Mouse (Mus musculus) midbrain, postnatal 0 days (tissue): Measurements from ENCODE around the gene Bola2. TPM values are rescaled to one million over a fixed set of nuclear protein-coding genes. Genes with fewer than 3 reads are reported as not detected.

Experiments used
- ATAC-seq: fragments of 200-750 bp; cut with Nextera tagmentation; 2 replicates; pipeline ENCODE4 v1.8.0; 2017; ENCODE audit warnings: moderate number of reproducible peaks, mild to moderate bottlenecking, moderate TSS enrichment, moderate library complexity; ENCODE audit not compliant: low FRiP score
- DNase-seq: peaks from one replicate; pipeline ENCODE4 v3.0.0-alpha.2; 2015; ENCODE audit warnings: low spot score
- H3K27ac ChIP-seq: fragments of 300-500 bp; sonication (generic); 2 replicates; pipeline ENCODE4 v1.5.1; 2014; ENCODE audit warnings: low read depth, mild to moderate bottlenecking, low read length, mixed read lengths
- H3K27me3 ChIP-seq: fragments of 300-500 bp; sonication (generic); 2 replicates; pipeline ENCODE4 v1.6.1; 2014; ENCODE audit warnings: low read length, control low read depth, mixed read lengths; ENCODE audit not compliant: insufficient read depth
- H3K36me3 ChIP-seq: fragments of 300-500 bp; sonication (generic); 2 replicates; pipeline ENCODE4 v1.6.1; 2014; ENCODE audit warnings: low read length, control low read depth, mixed read lengths; ENCODE audit not compliant: insufficient read depth
- H3K4me1 ChIP-seq: fragments of 300-500 bp; sonication (generic); 2 replicates; pipeline ENCODE4 v1.6.1; 2014; ENCODE audit warnings: mild to moderate bottlenecking, control low read depth, antibody characterized with exemption, low read length, mixed read lengths; ENCODE audit not compliant: insufficient read depth
- H3K4me2 ChIP-seq: fragments of 300-500 bp; sonication (generic); 2 replicates; pipeline ENCODE4 v1.6.1; 2014; ENCODE audit warnings: low read depth, mild to moderate bottlenecking, low read length, mixed read lengths; ENCODE audit not compliant: poor library complexity, severe bottlenecking
- H3K4me3 ChIP-seq: fragments of 300-500 bp; sonication (generic); 2 replicates; pipeline ENCODE4 v1.5.1; 2014; ENCODE audit warnings: low read depth, mild to moderate bottlenecking, low read length, moderate library complexity
- H3K9ac ChIP-seq: fragments of 300-500 bp; sonication (generic); replicated peaks from 2 replicates; pipeline ENCODE4 v1.6.1; 2014; ENCODE audit warnings: mild to moderate bottlenecking, low read length, moderate library complexity, mixed read lengths; ENCODE audit not compliant: poor library complexity, severe bottlenecking
- H3K9me3 ChIP-seq: fragments of 300-500 bp; sonication (generic); 2 replicates; pipeline ENCODE4 v1.6.1; 2016; ENCODE audit warnings: low read length, control low read depth
- CTCF ChIP-seq: IDR thresholded peaks from 2 replicates; pipeline ENCODE4 v1.5.1; 2016; ENCODE audit warnings: antibody characterized with exemption, mild to moderate bottlenecking
- WGBS: fragments of 180-500 bp; shearing (Covaris S2); extraction: QIAGEN DNeasy Blood & Tissue Kit; methylation state at CpG from one replicate; pipeline ENCODE4 v1.1.7; 2014; 5-methylcytosine and 5-hydroxymethylcytosine counted together
- polyA plus RNA-seq: library from polyadenylated mRNA; unstranded; fragments of >200 nt; fragmentation: Nextera tagmentation; extraction: Ambion mirVana; gene quantifications from 2 replicates; pipeline ENCODE4 v1.2.1, GENCODE M21; 2015
- total RNA-seq: library from RNA; depleted of rRNA; stranded (reverse); fragments of >200 nt; gene quantifications from 2 replicates; pipeline ENCODE4 v1.2.3, GENCODE M21; 2014

Bola2 gene
- total and polyA plus RNA-seq, 2 experiments from 2014 or later = 143 to 160 TPM

DNA sequence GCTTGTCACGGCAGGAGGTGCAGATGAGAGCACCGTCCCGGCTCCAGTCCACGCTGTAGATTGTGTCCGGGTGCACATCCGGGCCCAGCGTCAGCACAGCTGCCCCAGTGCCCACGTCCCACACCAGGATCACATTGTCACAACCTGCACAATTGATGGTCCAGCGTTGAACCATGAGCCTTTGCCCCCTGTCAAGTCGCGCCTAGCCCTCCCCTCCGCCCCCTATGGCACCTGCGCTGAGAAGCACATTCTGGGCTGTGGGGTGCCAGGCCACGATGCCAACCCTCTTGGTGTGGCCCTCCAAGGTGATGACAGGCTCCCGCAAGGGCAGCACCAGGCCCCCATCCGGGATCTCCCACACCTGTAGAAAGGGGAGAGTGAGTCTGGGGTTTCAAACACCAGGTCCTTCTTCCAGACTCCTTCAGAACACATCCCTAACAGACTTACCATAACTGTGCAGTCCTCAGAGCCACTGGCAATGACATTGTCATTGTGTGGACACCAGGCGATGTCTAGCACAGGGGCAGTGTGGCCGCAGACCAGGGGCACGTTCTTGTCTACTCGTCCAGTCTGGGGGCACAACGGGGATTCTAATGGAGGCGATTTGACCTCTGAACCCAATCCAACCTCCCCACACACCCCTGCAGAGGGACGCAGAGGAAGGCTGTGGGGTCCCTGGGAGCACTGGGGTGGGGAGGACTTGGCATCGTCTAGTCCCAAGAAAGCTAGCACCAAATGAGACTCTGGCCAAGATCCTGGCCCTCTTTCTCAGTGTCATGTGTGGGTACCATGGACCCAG lies 6.6 kb downstream of the Bola2 start:
- H3K9ac ChIP-seq = peak overlapping the region; percentile 34; the same call in 1 of the 2 replicates
- no peaks in the 10 kb centered on the region for H3K27me3 ChIP-seq
- DNase-seq (no peak), ATAC-seq (no peak)
- peak overlapping the region; percentile 33 for H3K4me2 ChIP-seq
- H3K4me3 ChIP-seq = peak overlapping the region; percentile 3; the same call in 1 of the 2 replicates
- no peak for TF ChIP-seq CTCF
- H3K27ac ChIP-seq = 0 out of 2 replicates have a peak overlapping the region, but pooled peaks have one; percentile 14
- 60% methylated on average over 24 of the region's 24 CpGs for WGBS
- peaks cover 16% of the 10 kb centered on the region for H3K36me3 ChIP-seq
- peaks cover 23% of the 10 kb centered on the region for H3K4me1 ChIP-seq
- no peaks in the 10 kb centered on the region for H3K9me3 ChIP-seq

DNA sequence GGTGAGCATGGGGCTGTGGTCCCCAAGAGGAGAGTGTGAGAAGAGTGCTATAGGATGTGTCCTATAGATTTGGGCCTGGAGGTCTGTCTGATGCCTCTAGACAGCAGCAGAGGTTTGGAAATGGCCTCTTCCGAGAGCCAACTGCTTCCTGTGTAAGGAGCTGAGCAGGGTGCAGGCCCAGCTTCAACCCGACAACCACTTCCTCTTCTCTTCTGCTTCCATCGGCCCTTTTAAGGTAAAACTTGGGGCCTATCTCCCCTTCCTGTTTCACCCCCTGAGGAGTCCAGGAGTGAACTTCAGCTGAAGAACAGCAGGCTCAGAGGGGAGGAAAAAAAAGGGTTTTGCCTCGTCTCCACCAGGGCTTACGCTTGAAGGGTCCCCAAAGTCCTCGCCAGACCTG lies 7.2 kb downstream of the Bola2 start:
- DNase-seq = no peak
- 88% methylated on average over 6 of the region's 6 CpGs for WGBS
- H3K4me3 ChIP-seq = no peak overlapping the region
- peak overlapping the region; percentile 34; the same call in 1 of the 2 replicates for H3K9ac ChIP-seq
- peaks cover 16% of the 10 kb centered on the region for H3K36me3 ChIP-seq
- peaks cover 17% of the 10 kb centered on the region for H3K4me1 ChIP-seq
- H3K9me3 ChIP-seq = no peaks in the 10 kb centered on the region
- H3K27me3 ChIP-seq = no peaks in the 10 kb centered on the region
- no peak for TF ChIP-seq CTCF
- no peak overlapping the region for H3K27ac ChIP-seq
- ATAC-seq = no peak
- peak overlapping the region; percentile 75 for H3K4me2 ChIP-seq

DNA sequence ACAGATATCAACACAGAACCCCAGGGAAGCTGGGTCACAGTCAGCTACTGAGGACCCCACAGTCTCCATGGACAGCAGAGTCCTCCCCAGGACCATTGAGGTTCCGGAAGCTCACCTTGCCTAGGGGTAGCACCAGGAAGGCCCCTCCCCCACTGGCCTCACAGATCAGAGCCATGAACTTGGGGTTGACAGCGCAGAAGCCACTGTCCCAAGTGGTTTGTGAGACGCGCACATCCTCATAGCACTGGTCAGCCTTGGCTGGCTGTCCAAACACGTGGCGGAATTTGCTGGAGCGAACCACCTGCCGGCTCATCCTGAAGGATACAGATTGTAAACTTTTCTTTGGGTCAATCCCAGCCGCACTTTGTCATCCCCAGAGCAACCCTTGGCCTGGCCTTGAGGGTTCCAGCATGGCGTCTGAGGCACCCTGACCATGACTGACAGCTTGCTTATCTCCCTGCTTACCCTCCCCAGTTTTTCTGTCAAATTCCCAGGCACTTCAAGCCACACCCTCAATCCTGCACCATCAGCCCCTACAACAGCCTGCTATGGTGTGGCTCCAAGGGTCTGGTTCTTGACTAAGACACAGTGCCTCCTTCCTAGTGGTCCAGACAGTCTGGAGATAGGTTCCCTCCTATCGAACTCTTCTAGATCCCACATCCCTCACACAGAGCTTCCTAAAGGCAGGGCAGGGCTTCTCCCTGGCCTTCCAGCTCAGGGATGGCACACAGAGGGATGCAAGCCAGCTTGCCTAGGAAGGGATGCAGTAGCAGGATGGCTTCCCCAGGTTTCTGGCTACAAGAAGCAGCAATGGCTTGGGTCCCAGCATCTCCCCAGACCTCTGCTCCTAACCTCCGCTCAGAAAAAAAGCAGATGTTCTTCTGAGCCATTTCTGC lies 7.9 kb downstream of the Bola2 start:
- Histone ChIP-seq H3K9me3 (no peaks in the 10 kb centered on the region), H3K9ac (peak overlapping the region; percentile 80), H3K27ac (peak overlapping the region; percentile 74), H3K4me1 (peaks cover 17% of the 10 kb centered on the region), H3K4me2 (peak overlapping the region; percentile 75), H3K27me3 (no peaks in the 10 kb centered on the region), H3K36me3 (peaks cover 16% of the 10 kb centered on the region), H3K4me3 (peak overlapping the region; percentile 56)
- DNase-seq = no peak
- no peak for TF ChIP-seq CTCF
- no peak for ATAC-seq
- 81% methylated on average over 12 of the region's 12 CpGs for whole genome bisulfite sequencing

DNA sequence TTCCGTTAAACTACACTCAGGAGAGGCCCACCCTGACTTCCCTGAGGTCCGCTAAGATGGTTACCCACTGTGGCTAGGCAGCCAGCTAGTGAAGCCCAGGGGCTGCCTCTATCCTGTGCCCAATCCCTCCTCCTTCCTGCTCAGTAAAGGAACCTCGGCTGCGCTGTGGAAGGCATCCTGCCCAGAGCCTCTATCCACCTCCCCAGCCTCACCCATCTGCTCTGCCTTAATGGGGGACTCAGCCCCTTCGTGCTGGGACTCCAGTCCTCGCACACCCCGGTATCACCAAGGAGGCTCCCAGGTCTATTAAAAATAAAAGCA lies 8.5 kb downstream of the Bola2 start:
- peaks cover 14% of the 10 kb centered on the region for H3K36me3 ChIP-seq
- no peaks in the 10 kb centered on the region for H3K9me3 ChIP-seq
- peak overlapping the region; percentile 56 for H3K4me3 ChIP-seq
- no peak for DNase-seq
- H3K4me2 ChIP-seq = peak overlapping the region; percentile 75
- WGBS = 7% methylated on average over 7 of the region's 7 CpGs
- no peaks in the 10 kb centered on the region for H3K27me3 ChIP-seq
- peaks cover 17% of the 10 kb centered on the region for H3K4me1 ChIP-seq
- no peak for ATAC-seq
- no peak for TF ChIP-seq CTCF
- H3K27ac ChIP-seq = peak overlapping the region; percentile 74
- peak overlapping the region; percentile 80 for H3K9ac ChIP-seq

DNA sequence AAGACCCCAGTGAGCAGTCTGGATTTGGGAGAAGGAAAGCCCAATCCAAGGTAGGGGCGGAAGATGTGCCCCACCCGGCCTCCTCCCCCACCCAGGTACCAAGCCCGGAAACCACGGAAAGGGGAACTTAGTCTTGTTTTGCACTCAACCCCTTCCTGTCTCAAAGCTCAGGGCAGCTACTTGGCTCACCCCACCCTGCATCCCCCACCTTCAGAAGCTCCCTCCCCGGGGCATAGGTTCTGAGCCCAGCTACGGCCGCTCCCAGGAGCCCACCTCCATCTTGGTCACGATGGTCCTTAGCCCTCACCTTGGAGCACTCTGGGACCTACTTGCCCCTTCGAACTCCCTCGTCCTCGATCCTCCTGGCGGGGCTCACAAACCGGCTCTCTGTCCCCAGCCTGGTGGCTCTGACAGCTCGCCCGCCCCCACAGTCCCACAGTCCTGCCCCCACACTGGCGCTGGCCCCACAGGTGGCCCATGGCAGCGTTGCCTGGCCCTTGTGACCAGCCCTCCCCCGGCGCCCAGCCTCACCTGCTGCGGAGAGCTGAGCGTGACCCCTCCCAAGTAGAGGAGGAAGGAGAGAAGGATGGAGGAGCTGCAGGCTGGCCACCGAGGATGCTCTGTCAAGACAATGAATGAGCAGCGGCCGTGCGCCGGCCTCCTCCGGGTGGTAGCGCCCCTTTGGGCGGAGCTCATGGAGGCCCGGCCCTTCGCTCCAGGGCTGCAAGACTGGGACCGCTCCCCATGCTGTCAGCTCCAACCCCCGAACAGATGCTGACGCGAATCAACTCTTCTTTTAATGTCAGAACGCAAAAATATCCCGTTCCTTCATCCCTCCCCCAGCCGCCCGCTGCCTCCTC lies 9.2 kb downstream of the Bola2 start:
- Histone ChIP-seq H3K4me1 (peaks cover 17% of the 10 kb centered on the region), H3K9ac (peak overlapping the region; percentile 80), H3K4me3 (peak overlapping the region; percentile 56), H3K27me3 (no peaks in the 10 kb centered on the region), H3K9me3 (no peaks in the 10 kb centered on the region), H3K36me3 (peaks cover 12% of the 10 kb centered on the region), H3K4me2 (peak overlapping the region; percentile 75), H3K27ac (peak overlapping the region; percentile 74)
- DNase-seq = peak; percentile 88
- no peak; the same call in 1 of the 2 replicates for TF ChIP-seq CTCF
- WGBS = 3% methylated on average over 35 of the region's 39 CpGs
- peak; percentile 84 for ATAC-seq
